Mouse (Mus musculus) brain, embryonic 18.5 days (tissue): ENCODE measurements around the gene Trim24.
A peak's percentile ranks its signal among the peaks of the same experiment; 100 is the strongest.

Experiments used
- DNase-seq: peaks from one replicate; pipeline ENCODE4 v3.0.0-alpha.2; 2012; ENCODE audit warnings: low read depth, low spot score

The Trim24 gene

GRCm38 (mm10) chr6:37863961-37864730, 6.5 kb upstream of the Trim24 start:
- DNase-seq = no peak

GRCm38 (mm10) chr6:37871137-37871851, 683 bp downstream of the Trim24 start:
- DNase-seq = peak; percentile 24

- no peak for DNase-seq
Measured at GRCm38 (mm10) chr6:37872861-37873260, 2.2 kb downstream of the Trim24 start.

GRCm38 (mm10) chr6:37873731-37874130, 3.1 kb downstream of the Trim24 start:
- no peak for DNase-seq

- no peak for DNase-seq
Measured at GRCm38 (mm10) chr6:37878206-37878605, 7.6 kb downstream of the Trim24 start.

GRCm38 (mm10) chr6:37880586-37880985, 10.0 kb downstream of the Trim24 start:
- no peak for DNase-seq

- DNase-seq = no peak
Measured at GRCm38 (mm10) chr6:37893586-37893985, 23.0 kb downstream of the Trim24 start.

- DNase-seq = peak; percentile 61
Measured at GRCm38 (mm10) chr6:37895646-37896435, 25.2 kb downstream of the Trim24 start.

GRCm38 (mm10) chr6:37900221-37900620, 29.6 kb downstream of the Trim24 start:
- no peak for DNase-seq

- no peak for DNase-seq
Measured at GRCm38 (mm10) chr6:37901791-37902190, 31.2 kb downstream of the Trim24 start.

- no peak for DNase-seq
Measured at GRCm38 (mm10) chr6:37903810-37904209, 33.2 kb downstream of the Trim24 start.

- DNase-seq = no peak
Measured at GRCm38 (mm10) chr6:37913525-37913924, 42.9 kb downstream of the Trim24 start.

- DNase-seq = no peak
Measured at GRCm38 (mm10) chr6:37925104-37925503, 54.5 kb downstream of the Trim24 start.

GRCm38 (mm10) chr6:37926751-37927150, 56.1 kb downstream of the Trim24 start:
- no peak for DNase-seq

- DNase-seq = no peak
Measured at GRCm38 (mm10) chr6:37936498-37936897, 65.9 kb downstream of the Trim24 start.

- DNase-seq = no peak
Measured at GRCm38 (mm10) chr6:37951306-37951705, 80.7 kb downstream of the Trim24 start.

GRCm38 (mm10) chr6:37967386-37967785, 96.8 kb downstream of the Trim24 start:
- DNase-seq = no peak

GRCm38 (mm10) chr6:38007459-38007858, 136.8 kb downstream of the Trim24 start:
- DNase-seq = peak; percentile 36

- no peak for DNase-seq
Measured at GRCm38 (mm10) chr6:38012829-38013228, 142.2 kb downstream of the Trim24 start.
